Mouse (Mus musculus) G1E (cell line): ENCODE data around the gene Map3k5. TPM values are rescaled to one million over a fixed set of nuclear protein-coding genes. Genes with fewer than 3 reads are reported as not detected.

ENCODE experiments used
- ATAC-seq: 2 replicates; pipeline ENCODE4 v1.8.0; 2016; ENCODE audit warnings: mild to moderate bottlenecking; ENCODE audit not compliant: insufficient number of reproducible peaks, poor library complexity, low FRiP score, severe bottlenecking; ENCODE audit errors: extremely low read depth
- DNase-seq: peaks from one replicate; pipeline ENCODE4 v3.0.0; 2012; ENCODE audit warnings: low spot score
- H3K27me3 ChIP-seq: 2 replicates; pipeline ENCODE4 v1.6.1; 2012; ENCODE audit warnings: mild to moderate bottlenecking, low read length, inconsistent platforms; ENCODE audit not compliant: insufficient read depth
- H3K36me3 ChIP-seq: replicated peaks from 2 replicates; pipeline ENCODE3; 2012; ENCODE audit warnings: mild to moderate bottlenecking, inconsistent platforms
- H3K4me1 ChIP-seq: 2 replicates; pipeline ENCODE4 v1.6.1; 2012; ENCODE audit warnings: low read depth, low read length, inconsistent platforms, mixed read lengths; ENCODE audit not compliant: insufficient read depth
- H3K4me3 ChIP-seq: 2 replicates; pipeline ENCODE4 v1.5.1; 2012; ENCODE audit warnings: low read depth, mild to moderate bottlenecking, inconsistent platforms, low read length, moderate library complexity, mixed read lengths
- H3K9me3 ChIP-seq: replicated peaks from 2 replicates; pipeline ENCODE4 v1.6.1; 2012; ENCODE audit warnings: inconsistent platforms
- CTCF ChIP-seq: IDR thresholded peaks from 2 replicates; pipeline ENCODE4 v1.5.1; 2012; ENCODE audit warnings: low read depth, low read length, inconsistent platforms, mixed read lengths
- GATA1 ChIP-seq: IDR thresholded peaks from 2 replicates; pipeline ENCODE4 v1.6.1; 2012; ENCODE audit warnings: borderline replicate concordance, low read length, inconsistent platforms, mixed read lengths
- GATA2 ChIP-seq: IDR thresholded peaks from 2 replicates; pipeline ENCODE4 v1.6.1; 2012; ENCODE audit warnings: low read depth, low read length, inconsistent platforms, borderline replicate concordance
- POLR2AphosphoS5 ChIP-seq: IDR thresholded peaks from 2 replicates; pipeline ENCODE4 v1.6.1; 2012; ENCODE audit warnings: low read depth, low read length, inconsistent platforms; ENCODE audit not compliant: insufficient replicate concordance
- TAL1 ChIP-seq: conservative IDR thresholded peaks from 2 replicates; pipeline ENCODE4 v1.6.1; 2012; ENCODE audit warnings: low read depth, low read length, inconsistent platforms, mixed read lengths
- polyA plus RNA-seq: library from polyadenylated mRNA; stranded (reverse); fragments of >175 nt; gene quantifications from 2 replicates; pipeline ENCODE4 v1.2.3, GENCODE M21; 2012
- total RNA-seq, 2 experiments: library from RNA; stranded (forward) in 1 of 2; stranded (reverse) in 1 of 2; fragments of 200-1000 nt in 1 of 2; fragments of >200 nt in 1 of 2; fragmentation: Nextera tagmentation in 1 of 2; gene quantifications; 2 replicates each; pipeline ENCODE4 v1.2.3; 2014 to 2017

Gene Map3k5
- total and polyA plus RNA-seq, 3 experiments: 0.18 to 1.4 (median 1.3) TPM

DNA sequence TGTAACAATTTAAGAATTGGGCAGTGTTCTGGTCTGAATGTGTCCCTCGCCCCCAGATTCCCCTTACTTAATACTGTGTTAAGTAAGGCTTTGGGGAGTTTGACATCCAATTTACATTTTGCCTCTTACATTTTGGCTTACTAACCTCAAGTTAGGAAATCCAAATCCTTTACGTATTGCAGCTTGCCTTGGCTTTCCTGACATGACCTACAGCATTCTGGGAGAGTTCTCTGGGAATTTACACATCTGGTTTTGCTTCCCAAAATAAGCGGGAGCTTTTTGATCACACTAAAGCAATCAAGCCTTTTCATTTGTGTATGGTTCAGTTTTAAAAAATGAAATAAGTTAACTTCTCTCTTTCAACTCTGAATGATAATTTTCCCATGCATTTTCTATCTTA is 1.3 kb upstream of the Map3k5 start:
- Histone ChIP-seq H3K9me3 (peaks cover 15% of the 10 kb centered on the region), H3K4me1 (no peaks in the 10 kb centered on the region), H3K4me3 (no peak overlapping the region), H3K36me3 (no peaks in the 10 kb centered on the region), H3K27me3 (peaks cover 16% of the 10 kb centered on the region)
- TF ChIP-seq CTCF: no peak
- no peak for TF ChIP-seq GATA2
- TF ChIP-seq TAL1: no peak
- no peak for TF ChIP-seq POLR2AphosphoS5
- TF ChIP-seq GATA1: no peak
- ATAC-seq: no peak
- no peak for DNase-seq

- H3K36me3 ChIP-seq: no peaks in the 10 kb centered on the region
- ATAC-seq: no peak
- H3K27me3 ChIP-seq: peaks cover 11% of the 10 kb centered on the region; the same call in 1 of the 2 replicates
- no peaks in the 10 kb centered on the region for H3K4me1 ChIP-seq
- no peak overlapping the region for H3K4me3 ChIP-seq
- peaks cover 15% of the 10 kb centered on the region for H3K9me3 ChIP-seq
- TF ChIP-seq GATA2: no peak
- TF ChIP-seq GATA1: no peak
- TF ChIP-seq POLR2AphosphoS5: no peak
- TF ChIP-seq TAL1: no peak
- TF ChIP-seq CTCF: no peak
- DNase-seq: no peak
Observed at GRCm38 (mm10) chr10:19933511-19934383, 525 bp upstream of the Map3k5 start.

DNA sequence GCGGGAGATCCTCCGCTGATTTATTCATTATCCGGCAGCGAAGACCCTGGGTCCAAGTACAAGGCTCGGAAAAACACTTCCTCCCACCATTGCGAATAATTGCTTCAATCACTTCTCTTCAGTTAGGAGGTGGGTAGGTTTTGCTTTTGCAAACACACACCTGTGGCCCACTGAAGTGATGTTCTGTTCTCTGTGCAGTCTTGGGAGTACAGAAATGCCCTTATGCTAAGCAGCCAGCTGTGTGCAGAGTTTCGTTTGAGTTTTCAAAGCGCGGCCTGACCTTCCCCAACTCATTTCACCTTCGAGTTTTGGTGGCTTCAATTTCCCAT is 987 bp downstream of the Map3k5 start:
- Histone ChIP-seq H3K4me1 (peaks cover 4% of the 10 kb centered on the region; the same call in 1 of the 2 replicates), H3K9me3 (peaks cover 15% of the 10 kb centered on the region), H3K27me3 (peaks cover 17% of the 10 kb centered on the region; the same call in 1 of the 2 replicates), H3K4me3 (no peak overlapping the region), H3K36me3 (no peaks in the 10 kb centered on the region)
- DNase-seq: no peak
- TF ChIP-seq POLR2AphosphoS5 (no peak), GATA1 (no peak), CTCF (no peak), TAL1 (no peak), GATA2 (no peak)
- no peak for ATAC-seq

DNA sequence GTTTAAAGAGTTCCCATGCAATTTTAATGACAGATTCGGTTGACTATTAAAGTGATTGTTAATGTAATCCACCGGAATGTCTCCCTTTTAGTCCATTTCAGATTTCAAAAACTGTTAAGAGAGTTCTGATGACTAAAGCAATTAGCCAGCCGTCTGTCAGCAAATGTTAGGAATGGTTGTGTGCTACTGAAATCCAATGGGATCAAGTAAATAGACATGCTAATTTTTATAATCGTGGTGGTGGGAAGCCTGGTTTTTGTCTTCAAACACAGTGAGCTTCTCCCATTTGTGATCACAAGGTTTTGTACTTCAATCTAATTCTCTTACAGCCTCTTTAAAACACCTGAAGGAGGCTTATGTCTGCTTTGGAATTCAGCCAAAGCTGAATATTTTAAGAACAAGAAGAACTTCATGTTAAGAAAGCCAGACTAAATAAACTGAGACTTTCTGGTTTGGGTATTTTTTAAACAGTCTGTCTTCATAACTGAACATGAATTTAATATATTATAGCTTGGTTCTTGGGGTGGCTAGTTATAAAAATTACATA is 1.6 kb downstream of the Map3k5 start:
- TF ChIP-seq GATA1 (no peak), POLR2AphosphoS5 (no peak), TAL1 (no peak), CTCF (no peak), GATA2 (no peak)
- H3K9me3 ChIP-seq: peaks cover 15% of the 10 kb centered on the region
- DNase-seq (no peak), ATAC-seq (no peak)
- H3K4me1 ChIP-seq: peaks cover 4% of the 10 kb centered on the region; the same call in 1 of the 2 replicates
- H3K4me3 ChIP-seq: no peak overlapping the region
- H3K27me3 ChIP-seq: peaks cover 14% of the 10 kb centered on the region; the same call in 1 of the 2 replicates
- H3K36me3 ChIP-seq: no peaks in the 10 kb centered on the region

GRCm38 (mm10) chr10:19936961-19937708 is 2.9 kb downstream of the Map3k5 start:
- TF ChIP-seq CTCF (no peak), POLR2AphosphoS5 (no peak), TAL1 (no peak), GATA1 (no peak), GATA2 (no peak)
- Histone ChIP-seq H3K9me3 (peaks cover 15% of the 10 kb centered on the region), H3K27me3 (peaks cover 14% of the 10 kb centered on the region; the same call in 1 of the 2 replicates), H3K36me3 (no peaks in the 10 kb centered on the region), H3K4me1 (peaks cover 4% of the 10 kb centered on the region; the same call in 1 of the 2 replicates), H3K4me3 (no peak overlapping the region)
- DNase-seq (no peak), ATAC-seq (no peak)

- no peaks in the 10 kb centered on the region for H3K36me3 ChIP-seq
- no peak for TF ChIP-seq TAL1
- no peak for TF ChIP-seq GATA2
- no peak for TF ChIP-seq CTCF
- no peak for TF ChIP-seq GATA1
- no peak for TF ChIP-seq POLR2AphosphoS5
- peaks cover 12% of the 10 kb centered on the region; the same call in 1 of the 2 replicates for H3K27me3 ChIP-seq
- ATAC-seq (no peak), DNase-seq (no peak)
- H3K4me1 ChIP-seq: peaks cover 4% of the 10 kb centered on the region; the same call in 1 of the 2 replicates
- H3K4me3 ChIP-seq: no peak overlapping the region
- H3K9me3 ChIP-seq: peaks cover 11% of the 10 kb centered on the region
Observed at GRCm38 (mm10) chr10:19938738-19939137, 4.5 kb downstream of the Map3k5 start.
